Mouse (Mus musculus) MEL (cell line): ENCODE results near the gene Rbm42. TPM values are rescaled to one million over a fixed set of nuclear protein-coding genes. Genes with fewer than 3 reads are reported as not detected.
A peak's percentile ranks its signal among the peaks of the same experiment; 100 is the strongest.

Source experiments
- DNase-seq: peaks from one replicate; pipeline ENCODE4 v3.0.0; 2011; ENCODE audit warnings: low read depth, low spot score
- H3K27ac ChIP-seq: 2 replicates; pipeline ENCODE4 v1.5.1; 2012; ENCODE audit warnings: low read depth, mild to moderate bottlenecking, control low read depth, low read length, moderate library complexity; ENCODE audit not compliant: control insufficient read depth
- H3K27me3 ChIP-seq, 2 experiments: fragments of 150-350 bp in 1 of 2; sonication (generic) in 1 of 2; 2 replicates each; pipeline ENCODE4 v1.6.1; 2012; ENCODE audit warnings: low read length in 2 of 2, mild to moderate bottlenecking in 2 of 2, improper control_type of control experiment in 1 of 2, moderate library complexity in 1 of 2; ENCODE audit not compliant: insufficient read depth in 2 of 2, control insufficient read depth in 1 of 2
- H3K36me3 ChIP-seq, 2 experiments: 2 replicates each; pipeline ENCODE4 v1.6.1; 2012 to 2014; ENCODE audit warnings: low read length in 2 of 2, improper control_type of control experiment in 1 of 2, inconsistent platforms in 1 of 2, mild to moderate bottlenecking in 1 of 2; ENCODE audit not compliant: insufficient read depth in 2 of 2, control insufficient read depth in 1 of 2
- H3K4me1 ChIP-seq, 2 experiments: fragments of 150-350 bp in 1 of 2; sonication (generic) in 1 of 2; 2 replicates each; pipeline ENCODE4 v1.6.1; 2012; ENCODE audit warnings: low read length in 2 of 2, improper control_type of control experiment in 1 of 2, mild to moderate bottlenecking in 1 of 2; ENCODE audit not compliant: insufficient read depth in 2 of 2, control insufficient read depth in 1 of 2
- H3K4me3 ChIP-seq, 2 experiments: fragments of 150-350 bp in 1 of 2; sonication (generic) in 1 of 2; 2 replicates each; pipeline ENCODE4 v1.5.1; 2012; ENCODE audit warnings: low read depth in 2 of 2, low read length in 2 of 2, mild to moderate bottlenecking in 2 of 2, moderate library complexity in 2 of 2, control low read depth in 1 of 2, improper control_type of control experiment in 1 of 2; ENCODE audit not compliant: control insufficient read depth in 1 of 2, insufficient read depth in 1 of 2
- H3K79me2 ChIP-seq: 2 replicates; pipeline ENCODE4 v1.6.1; 2012; ENCODE audit warnings: mild to moderate bottlenecking, low read length, moderate library complexity; ENCODE audit not compliant: control insufficient read depth, poor library complexity, insufficient read depth
- H3K9ac ChIP-seq: 2 replicates; pipeline ENCODE4 v1.6.1; 2012; ENCODE audit warnings: low read depth, mild to moderate bottlenecking, control low read depth, low read length, moderate library complexity; ENCODE audit not compliant: control insufficient read depth, poor library complexity, severe bottlenecking
- H3K9me3 ChIP-seq: fragments of 150-350 bp; sonication (generic); replicated peaks from 2 replicates; pipeline ENCODE4 v1.6.1; 2012; ENCODE audit warnings: mild to moderate bottlenecking, low read length, improper control_type of control experiment, moderate library complexity; ENCODE audit not compliant: insufficient read depth
- CHD1 ChIP-seq: IDR thresholded peaks from 2 replicates; pipeline ENCODE4 v1.6.1; 2012; ENCODE audit warnings: low read depth, mild to moderate bottlenecking, inconsistent platforms, low read length, improper control_type of control experiment
- CHD2 ChIP-seq: IDR thresholded peaks from 2 replicates; pipeline ENCODE4 v1.6.1; 2011; ENCODE audit warnings: low read length, improper control_type of control experiment
- CTCF ChIP-seq, 3 experiments: IDR thresholded peaks in 2 of 3; conservative IDR thresholded peaks in 1 of 3; 2 replicates each; pipeline ENCODE4 v1.5.1; 2011 to 2012; ENCODE audit warnings: low read length in 3 of 3, low read depth in 2 of 3, mild to moderate bottlenecking in 2 of 3, improper control_type of control experiment in 1 of 3, inconsistent platforms in 1 of 3, mixed read lengths in 1 of 3, moderate library complexity in 1 of 3; ENCODE audit not compliant: control insufficient read depth in 1 of 3, insufficient read depth in 1 of 3, poor library complexity in 1 of 3, severe bottlenecking in 1 of 3
- ELF1 ChIP-seq: IDR thresholded peaks from 2 replicates; pipeline ENCODE4 v1.6.1; 2014; ENCODE audit warnings: low read depth, mild to moderate bottlenecking, inconsistent platforms, low read length, improper control_type of control experiment, moderate library complexity
- EP300 ChIP-seq, 2 experiments: IDR thresholded peaks; 2 replicates each; pipeline ENCODE4 v1.6.1; 2011; ENCODE audit warnings: improper control_type of control experiment in 2 of 2, low read length in 2 of 2, low read depth in 1 of 2, mild to moderate bottlenecking in 1 of 2
- ETS1 ChIP-seq: IDR thresholded peaks from 2 replicates; pipeline ENCODE4 v1.6.1; 2012; ENCODE audit warnings: low read depth, mild to moderate bottlenecking, inconsistent platforms, low read length, improper control_type of control experiment, moderate library complexity
- GABPA ChIP-seq: IDR thresholded peaks from 2 replicates; pipeline ENCODE4 v1.6.1; 2012; ENCODE audit warnings: low read depth, mild to moderate bottlenecking, inconsistent platforms, low read length, improper control_type of control experiment, moderate library complexity
- HCFC1 ChIP-seq: IDR thresholded peaks from 2 replicates; pipeline ENCODE4 v1.6.1; 2012; ENCODE audit warnings: low read depth, mild to moderate bottlenecking, inconsistent platforms, low read length, improper control_type of control experiment, moderate library complexity
- KAT2A ChIP-seq: conservative IDR thresholded peaks from 2 replicates; pipeline ENCODE4 v1.6.1; 2012; ENCODE audit warnings: low read depth, low read length, improper control_type of control experiment, inconsistent platforms
- MAFK ChIP-seq: IDR thresholded peaks from 2 replicates; pipeline ENCODE4 v1.6.1; 2011; ENCODE audit warnings: low read depth, mild to moderate bottlenecking, low read length, improper control_type of control experiment, borderline replicate concordance
- MAZ ChIP-seq: IDR thresholded peaks from 2 replicates; pipeline ENCODE4 v1.6.1; 2012; ENCODE audit warnings: low read depth, mild to moderate bottlenecking, inconsistent platforms, low read length, improper control_type of control experiment
- MEF2A ChIP-seq: IDR thresholded peaks from 2 replicates; pipeline ENCODE4 v1.6.1; 2014; ENCODE audit warnings: low read depth, mild to moderate bottlenecking, inconsistent platforms, low read length, improper control_type of control experiment; ENCODE audit not compliant: poor library complexity, insufficient replicate concordance, severe bottlenecking; ENCODE audit errors: extremely low read depth
- MXI1 ChIP-seq: IDR thresholded peaks from 2 replicates; pipeline ENCODE4 v1.6.1; 2011; ENCODE audit warnings: mild to moderate bottlenecking, low read depth, low read length, improper control_type of control experiment
- NRF1 ChIP-seq: IDR thresholded peaks from 2 replicates; pipeline ENCODE4 v1.6.1; 2014; ENCODE audit warnings: low read depth, mild to moderate bottlenecking, inconsistent platforms, low read length, improper control_type of control experiment, moderate library complexity; ENCODE audit not compliant: poor library complexity, insufficient read depth, severe bottlenecking
- POLR2A ChIP-seq, 2 experiments: IDR thresholded peaks; 2 replicates each; pipeline ENCODE4 v1.6.1; 2011 to 2012; ENCODE audit warnings: low read length in 2 of 2, mild to moderate bottlenecking in 2 of 2, control low read depth in 1 of 2, improper control_type of control experiment in 1 of 2, low read depth in 1 of 2, moderate library complexity in 1 of 2; ENCODE audit not compliant: control insufficient read depth in 1 of 2, insufficient read depth in 1 of 2, poor library complexity in 1 of 2
- POLR2AphosphoS2 ChIP-seq: IDR thresholded peaks from 2 replicates; pipeline ENCODE4 v1.6.1; 2011; ENCODE audit warnings: low read length, improper control_type of control experiment
- RAD21 ChIP-seq: IDR thresholded peaks from 2 replicates; pipeline ENCODE4 v1.6.1; 2011; ENCODE audit warnings: mild to moderate bottlenecking, low read depth, low read length, improper control_type of control experiment
- TBP ChIP-seq: IDR thresholded peaks from 2 replicates; pipeline ENCODE4 v1.8.0; 2011; ENCODE audit warnings: low read depth, low read length, improper control_type of control experiment
- TCF12 ChIP-seq: IDR thresholded peaks from 2 replicates; pipeline ENCODE4 v1.6.1; 2014; ENCODE audit warnings: low read depth, mild to moderate bottlenecking, inconsistent platforms, low read length, improper control_type of control experiment, moderate library complexity
- UBTF ChIP-seq: IDR thresholded peaks from 2 replicates; pipeline ENCODE4 v1.6.1; 2012; ENCODE audit warnings: low read depth, mild to moderate bottlenecking, inconsistent platforms, low read length, improper control_type of control experiment, moderate library complexity, borderline replicate concordance; ENCODE audit not compliant: insufficient read depth
- ZC3H11A ChIP-seq: IDR thresholded peaks from 2 replicates; pipeline ENCODE4 v1.6.1; 2012; ENCODE audit warnings: low read depth, mild to moderate bottlenecking, inconsistent platforms, low read length, improper control_type of control experiment
- ZKSCAN1 ChIP-seq: IDR thresholded peaks from 2 replicates; pipeline ENCODE4 v1.6.1; 2012; ENCODE audit warnings: low read depth, mild to moderate bottlenecking, inconsistent platforms, low read length, improper control_type of control experiment, moderate library complexity
- ZMIZ1 ChIP-seq: IDR thresholded peaks from 2 replicates; pipeline ENCODE4 v1.6.1; 2012; ENCODE audit warnings: low read depth, mild to moderate bottlenecking, inconsistent platforms, low read length, improper control_type of control experiment, moderate library complexity
- ZNF384 ChIP-seq: IDR thresholded peaks from 2 replicates; pipeline ENCODE4 v1.6.1; 2012; ENCODE audit warnings: low read depth, mild to moderate bottlenecking, inconsistent platforms, low read length, improper control_type of control experiment
- polyA plus RNA-seq, 2 experiments: library from polyadenylated mRNA; stranded (reverse) in 1 of 2; unstranded in 1 of 2; fragments of >175 nt in 1 of 2; fragments of >200 nt in 1 of 2; gene quantifications; 2 replicates each; pipeline versions ENCODE4 v1.2.1 to v1.2.4; 2012; ENCODE audit warnings: low replicate concordance in 2 of 2, low read depth in 1 of 2; ENCODE audit not compliant: insufficient read length in 2 of 2, insufficient read depth in 1 of 2, missing spikeins in 1 of 2
- total RNA-seq: library from RNA; depleted of rRNA; stranded (reverse); fragments of 300-350 nt; gene quantifications from 2 replicates; pipeline ENCODE4 v1.2.3, GENCODE M21; 2012

Gene Rbm42
- total and polyA plus RNA-seq, 3 experiments, result 124 to 129 TPM; not detected in 1

DNA sequence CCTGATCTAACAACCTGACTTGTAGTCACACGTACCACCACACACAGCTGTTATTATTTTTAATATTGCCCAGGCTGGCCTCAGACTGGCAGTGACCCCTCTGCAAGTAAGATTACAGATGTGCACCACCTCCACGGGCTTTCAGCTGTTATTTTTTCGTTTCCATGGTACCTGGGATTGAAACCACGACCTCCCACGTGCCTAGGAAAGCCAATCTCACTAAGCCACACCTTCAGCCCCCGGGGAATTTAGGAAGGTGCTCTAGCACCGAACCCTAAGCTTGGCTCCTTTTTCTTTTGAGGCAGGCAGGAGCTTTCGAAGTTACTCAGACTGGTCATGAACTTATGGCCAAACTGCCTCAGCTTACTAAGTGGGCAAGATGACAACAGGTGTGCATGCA lies 45.7 kb downstream of the Rbm42 start:
- no peak for TF ChIP-seq GABPA
- TF ChIP-seq ZC3H11A, result no peak
- no peak for TF ChIP-seq ZKSCAN1
- no peak for TF ChIP-seq POLR2A (IDR thresholded peaks at IDR 0.05; ENCODE audit: control insufficient read depth in 1 of 2, insufficient read depth in 1 of 2, low read depth in 1 of 2, low read length in 2 of 2, poor library complexity in 1 of 2)
- no peak for TF ChIP-seq TCF12
- no peak for TF ChIP-seq NRF1
- TF ChIP-seq MEF2A, result no peak
- TF ChIP-seq ELF1, result no peak
- no peak for TF ChIP-seq KAT2A
- peaks cover 0 to 3% of the 10 kb centered on the region in 2 experiments; a peak in 1 of 4 replicates for H3K4me1 ChIP-seq

DNA sequence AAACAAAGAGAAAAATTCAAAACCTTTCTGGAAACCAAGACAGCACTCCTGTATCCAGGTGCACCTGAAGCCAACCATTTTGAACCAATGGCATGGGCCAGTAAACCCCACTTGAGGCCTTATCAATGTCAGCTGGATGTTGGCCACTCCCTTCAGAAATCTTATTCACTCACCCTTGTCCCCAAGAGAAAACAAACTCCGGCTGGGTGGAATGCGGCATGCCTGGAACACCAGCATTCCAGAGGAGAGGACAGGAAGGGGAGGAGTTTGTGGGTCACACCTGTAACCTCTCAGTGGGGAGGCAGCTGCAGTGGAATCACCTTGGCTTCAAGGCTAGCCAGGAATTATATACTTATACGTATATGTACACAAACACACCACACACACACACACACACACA lies 47.5 kb downstream of the Rbm42 start:
- Histone ChIP-seq H3K27ac (no peak overlapping the region), H3K9ac (no peak overlapping the region), H3K36me3 (peaks cover 0 to 2% of the 10 kb centered on the region in 2 experiments; a peak in 2 of 4 replicates), H3K9me3 (no peaks in the 10 kb centered on the region), H3K4me3 (no peak overlapping the region), H3K4me1 (peaks cover 0 to 6% of the 10 kb centered on the region in 2 experiments; a peak in 2 of 4 replicates), H3K27me3 (no peaks in the 10 kb centered on the region), H3K79me2 (no peaks in the 10 kb centered on the region; the same call in 1 of the 2 replicates)
- TF ChIP-seq CHD1 (no peak), ELF1 (no peak), MAZ (no peak), HCFC1 (no peak), KAT2A (no peak), UBTF (no peak), TCF12 (no peak)
- no peak for DNase-seq

More for the DNA sequence above, 45.7 kb downstream of the Rbm42 start:
- DNase-seq, result no peak
- Histone ChIP-seq H3K36me3 (no peaks in the 10 kb centered on the region), H3K27ac (no peak overlapping the region), H3K9me3 (no peaks in the 10 kb centered on the region), H3K79me2 (no peaks in the 10 kb centered on the region; the same call in 1 of the 2 replicates), H3K27me3 (no peaks in the 10 kb centered on the region), H3K9ac (no peak overlapping the region), H3K4me3 (no peak overlapping the region)

GRCm38 (mm10) chr7:30600651-30601050 lies 49.5 kb downstream of the Rbm42 start:
- H3K27me3 ChIP-seq, result no peaks in the 10 kb centered on the region
- H3K4me1 ChIP-seq, result peaks cover 0 to 6% of the 10 kb centered on the region in 2 experiments; a peak in 2 of 4 replicates
- peaks cover 0 to 2% of the 10 kb centered on the region in 2 experiments; a peak in 2 of 4 replicates for H3K36me3 ChIP-seq
- DNase-seq, result no peak
- no peaks in the 10 kb centered on the region for H3K9me3 ChIP-seq
- peak overlapping the region; percentile 73 to 77 for H3K4me3 ChIP-seq
- peak overlapping the region; percentile 82 for H3K9ac ChIP-seq
- peak overlapping the region; percentile 84 for H3K27ac ChIP-seq
- no peaks in the 10 kb centered on the region; the same call in 1 of the 2 replicates for H3K79me2 ChIP-seq
- no peak for TF ChIP-seq ELF1
- TF ChIP-seq ZC3H11A, result no peak
- no peak for TF ChIP-seq RAD21
- no peak for TF ChIP-seq MAZ
- no peak for TF ChIP-seq MXI1
- no peak for TF ChIP-seq POLR2AphosphoS2
- no peak for TF ChIP-seq EP300 (IDR thresholded peaks at IDR 0.05; ENCODE audit: low read depth in 1 of 2, low read length in 2 of 2)
- no peak for TF ChIP-seq ZMIZ1
- TF ChIP-seq CTCF (IDR thresholded peaks at IDR 0.05 in 2 of 3, conservative IDR thresholded peaks at IDR 0.05 in 1 of 3; ENCODE audit: control insufficient read depth in 1 of 3, insufficient read depth in 1 of 3, low read depth in 2 of 3, low read length in 3 of 3, poor library complexity in 1 of 3, severe bottlenecking in 1 of 3), result no peak
- no peak for TF ChIP-seq MAFK
- TF ChIP-seq HCFC1, result no peak
- TF ChIP-seq CHD2, result no peak
- TF ChIP-seq UBTF, result no peak
- TF ChIP-seq CHD1, result no peak
- no peak for TF ChIP-seq TBP
- no peak for TF ChIP-seq ZNF384
- TF ChIP-seq NRF1, result no peak
- TF ChIP-seq ETS1, result no peak
